Mouse (Mus musculus): ENCODE data around the gene Ptger3. TPM values are rescaled to one million over a fixed set of nuclear protein-coding genes. Genes with fewer than 3 reads are reported as not detected.

The Ptger3 gene
- polyA plus RNA-seq, 1 experiment from 2014 or later: 19.0 TPM

- WGBS: 3% methylated on average over 34 of the region's 34 CpGs
- Histone ChIP-seq H3K27ac (no peak overlapping the region), H3K4me2 (peak overlapping the region; percentile 98), H3K27me3 (replicated peaks) (peaks cover 27% of the 10 kb centered on the region), H3K36me3 (no peaks in the 10 kb centered on the region), H3K9ac (peak overlapping the region; percentile 22; the same call in 1 of the 2 replicates), H3K9me3 (no peaks in the 10 kb centered on the region), H3K4me3 (replicated peaks) (peak overlapping the region; percentile 51), H3K4me1 (peaks cover 10% of the 10 kb centered on the region; the same call in 1 of the 2 replicates)
- ATAC-seq (ENCODE audit: insufficient read depth, low FRiP score, low read depth): 0 out of 2 replicates have a peak, but pooled peaks have one; percentile 8
Observed at GRCm38 (mm10) chr3:157567566-157568132, 957 bp downstream of the Ptger3 start.

- no peaks in the 10 kb centered on the region for H3K36me3 ChIP-seq
Observed at GRCm38 (mm10) chr3:157572011-157572410, 5.3 kb downstream of the Ptger3 start.

GRCm38 (mm10) chr3:157575441-157576342, 9.0 kb downstream of the Ptger3 start:
- Histone ChIP-seq H3K4me3 (replicated peaks) (no peak overlapping the region), H3K27ac (no peak overlapping the region), H3K27me3 (replicated peaks) (no peaks in the 10 kb centered on the region), H3K9me3 (no peaks in the 10 kb centered on the region), H3K4me1 (no peaks in the 10 kb centered on the region), H3K4me2 (no peak overlapping the region), H3K9ac (no peak overlapping the region), H3K36me3 (no peaks in the 10 kb centered on the region)
- 71% methylated on average over 9 of the region's 9 CpGs for WGBS
- 0 out of 2 replicates have a peak, but pooled peaks have one; percentile 63 for ATAC-seq (ENCODE audit: insufficient read depth, low FRiP score, low read depth)

More at GRCm38 (mm10) chr3:157572011-157572410, 5.3 kb downstream of the Ptger3 start:
- H3K4me3 ChIP-seq (replicated peaks): no peak overlapping the region
- no peak overlapping the region for H3K27ac ChIP-seq
- H3K4me2 ChIP-seq: no peak overlapping the region
- peaks cover 6% of the 10 kb centered on the region; the same call in 1 of the 2 replicates for H3K4me1 ChIP-seq
- peaks cover 21% of the 10 kb centered on the region for H3K27me3 ChIP-seq (replicated peaks)
- no peak for ATAC-seq (ENCODE audit: insufficient read depth, low FRiP score, low read depth)
- no peak overlapping the region for H3K9ac ChIP-seq
- no peaks in the 10 kb centered on the region for H3K9me3 ChIP-seq
- 76% methylated on average over 6 of the region's 6 CpGs for WGBS

- 76% methylated on average over 1 of the region's 1 CpGs for WGBS
- ATAC-seq (ENCODE audit: insufficient read depth, low FRiP score, low read depth): no peak
- Histone ChIP-seq H3K27ac (no peak overlapping the region), H3K4me2 (no peak overlapping the region), H3K27me3 (replicated peaks) (no peaks in the 10 kb centered on the region), H3K4me3 (replicated peaks) (no peak overlapping the region), H3K9ac (no peak overlapping the region), H3K4me1 (no peaks in the 10 kb centered on the region), H3K9me3 (no peaks in the 10 kb centered on the region), H3K36me3 (no peaks in the 10 kb centered on the region)
Observed at GRCm38 (mm10) chr3:157576343-157576722, 9.6 kb downstream of the Ptger3 start.

GRCm38 (mm10) chr3:157576862-157577261, 10.2 kb downstream of the Ptger3 start:
- Histone ChIP-seq H3K4me1 (no peaks in the 10 kb centered on the region), H3K27me3 (replicated peaks) (no peaks in the 10 kb centered on the region), H3K9ac (no peak overlapping the region), H3K4me3 (replicated peaks) (no peak overlapping the region), H3K9me3 (no peaks in the 10 kb centered on the region), H3K36me3 (no peaks in the 10 kb centered on the region), H3K27ac (no peak overlapping the region), H3K4me2 (no peak overlapping the region)
- no peak for ATAC-seq (ENCODE audit: insufficient read depth, low FRiP score, low read depth)
- 81% methylated on average over 1 of the region's 1 CpGs for WGBS

- H3K36me3 ChIP-seq: no peaks in the 10 kb centered on the region
- H3K9ac ChIP-seq: no peak overlapping the region
- ATAC-seq (ENCODE audit: insufficient read depth, low FRiP score, low read depth): no peak
- H3K27ac ChIP-seq: no peak overlapping the region
- H3K4me1 ChIP-seq: no peaks in the 10 kb centered on the region
- H3K9me3 ChIP-seq: no peaks in the 10 kb centered on the region
- 85% methylated on average over 5 of the region's 5 CpGs for WGBS
- H3K27me3 ChIP-seq (replicated peaks): no peaks in the 10 kb centered on the region
- no peak overlapping the region for H3K4me2 ChIP-seq
- H3K4me3 ChIP-seq (replicated peaks): no peak overlapping the region
Observed at GRCm38 (mm10) chr3:157578469-157579170, 11.9 kb downstream of the Ptger3 start.

GRCm38 (mm10) chr3:157579376-157579775, 12.7 kb downstream of the Ptger3 start:
- Histone ChIP-seq H3K9ac (no peak overlapping the region), H3K4me3 (replicated peaks) (no peak overlapping the region), H3K27me3 (replicated peaks) (no peaks in the 10 kb centered on the region), H3K4me2 (no peak overlapping the region), H3K36me3 (no peaks in the 10 kb centered on the region), H3K27ac (no peak overlapping the region), H3K4me1 (no peaks in the 10 kb centered on the region), H3K9me3 (no peaks in the 10 kb centered on the region)
- no peak for ATAC-seq (ENCODE audit: insufficient read depth, low FRiP score, low read depth)
- WGBS: 17% methylated on average over 2 of the region's 2 CpGs

- 62% methylated on average over 4 of the region's 4 CpGs for WGBS
- no peaks in the 10 kb centered on the region for H3K36me3 ChIP-seq
- H3K4me1 ChIP-seq: no peaks in the 10 kb centered on the region
- H3K9ac ChIP-seq: no peak overlapping the region
- H3K27ac ChIP-seq: no peak overlapping the region
- no peak for ATAC-seq (ENCODE audit: insufficient read depth, low FRiP score, low read depth)
- no peak overlapping the region for H3K4me3 ChIP-seq (replicated peaks)
- H3K27me3 ChIP-seq (replicated peaks): no peaks in the 10 kb centered on the region
- H3K9me3 ChIP-seq: no peaks in the 10 kb centered on the region
- no peak overlapping the region for H3K4me2 ChIP-seq
Observed at GRCm38 (mm10) chr3:157580299-157580698, 13.6 kb downstream of the Ptger3 start.

GRCm38 (mm10) chr3:157581755-157582154, 15.1 kb downstream of the Ptger3 start:
- no peak overlapping the region for H3K9ac ChIP-seq
- no peaks in the 10 kb centered on the region for H3K36me3 ChIP-seq
- no peaks in the 10 kb centered on the region for H3K4me1 ChIP-seq
- no peak for ATAC-seq (ENCODE audit: insufficient read depth, low FRiP score, low read depth)
- no peaks in the 10 kb centered on the region for H3K9me3 ChIP-seq
- no peaks in the 10 kb centered on the region for H3K27me3 ChIP-seq (replicated peaks)
- WGBS: 20% methylated on average over 2 of the region's 2 CpGs
- no peak overlapping the region for H3K27ac ChIP-seq
- H3K4me3 ChIP-seq (replicated peaks): no peak overlapping the region
- no peak overlapping the region for H3K4me2 ChIP-seq

- Histone ChIP-seq H3K9ac (no peak overlapping the region), H3K4me2 (no peak overlapping the region), H3K36me3 (no peaks in the 10 kb centered on the region), H3K27me3 (replicated peaks) (no peaks in the 10 kb centered on the region), H3K4me1 (no peaks in the 10 kb centered on the region), H3K4me3 (replicated peaks) (no peak overlapping the region), H3K9me3 (no peaks in the 10 kb centered on the region), H3K27ac (no peak overlapping the region)
- 65% methylated on average over 5 of the region's 5 CpGs for WGBS
- peak; percentile 66; the same call in 1 of the 2 replicates for ATAC-seq (ENCODE audit: insufficient read depth, low FRiP score, low read depth)
Observed at GRCm38 (mm10) chr3:157582626-157583405, 16.1 kb downstream of the Ptger3 start.

- WGBS: 75% methylated on average over 7 of the region's 7 CpGs
- H3K27me3 ChIP-seq (replicated peaks): no peaks in the 10 kb centered on the region
- no peak for ATAC-seq (ENCODE audit: insufficient read depth, low FRiP score, low read depth)
Observed at GRCm38 (mm10) chr3:157597837-157598379, 31.2 kb downstream of the Ptger3 start.

More at GRCm38 (mm10) chr3:157597837-157598379, 31.2 kb downstream of the Ptger3 start:
- no peaks in the 10 kb centered on the region for H3K9me3 ChIP-seq
- no peak overlapping the region for H3K27ac ChIP-seq
- no peak overlapping the region for H3K9ac ChIP-seq
- H3K4me1 ChIP-seq: no peaks in the 10 kb centered on the region
- H3K36me3 ChIP-seq: no peaks in the 10 kb centered on the region
- H3K4me2 ChIP-seq: no peak overlapping the region
- H3K4me3 ChIP-seq (replicated peaks): no peak overlapping the region

Data from stomach, embryonic 15.5 days (tissue).